Mouse (Mus musculus) forebrain, embryonic 15.5 days (tissue): ENCODE data around the gene Col25a1. TPM values are rescaled to one million over a fixed set of nuclear protein-coding genes. Genes with fewer than 3 reads are reported as not detected.

ENCODE experiments used
- ATAC-seq: fragments of 200-750 bp; cut with Nextera tagmentation; replicated peaks from 2 replicates; pipeline ENCODE4 v1.8.0; 2017; ENCODE audit warnings: mild to moderate bottlenecking, moderate TSS enrichment, moderate library complexity
- H3K27ac ChIP-seq: fragments of 300-500 bp; sonication (generic); replicated peaks from 2 replicates; pipeline ENCODE4 v1.5.1; 2015; ENCODE audit warnings: mild to moderate bottlenecking, inconsistent platforms
- H3K27me3 ChIP-seq: fragments of 300-500 bp; sonication (generic); 2 replicates; pipeline ENCODE4 v1.6.1; 2015; ENCODE audit warnings: inconsistent platforms
- H3K36me3 ChIP-seq: fragments of 300-500 bp; sonication (generic); 2 replicates; pipeline ENCODE4 v1.6.1; 2015; ENCODE audit warnings: mild to moderate bottlenecking, inconsistent platforms
- H3K4me1 ChIP-seq: fragments of 300-500 bp; sonication (generic); 2 replicates; pipeline ENCODE4 v1.6.1; 2015; ENCODE audit warnings: inconsistent platforms
- H3K4me2 ChIP-seq: fragments of 300-500 bp; sonication (generic); replicated peaks from 2 replicates; pipeline ENCODE4 v1.6.1; 2015; ENCODE audit warnings: mild to moderate bottlenecking, inconsistent platforms
- H3K4me3 ChIP-seq: fragments of 300-500 bp; sonication (generic); 2 replicates; pipeline ENCODE4 v1.5.1; 2015; ENCODE audit warnings: mild to moderate bottlenecking, inconsistent platforms
- H3K9ac ChIP-seq: fragments of 300-500 bp; sonication (generic); replicated peaks from 2 replicates; pipeline ENCODE4 v1.6.1; 2015; ENCODE audit warnings: mild to moderate bottlenecking, inconsistent platforms
- H3K9me3 ChIP-seq: fragments of 300-500 bp; sonication (generic); 2 replicates; pipeline ENCODE4 v1.6.1; 2016; ENCODE audit warnings: inconsistent platforms
- WGBS: fragments of 180-500 bp; shearing (Covaris S2); methylation state at CpG from one replicate; pipeline ENCODE4 v1.1.7; 2015; ENCODE audit warnings: mixed read lengths; 5-methylcytosine and 5-hydroxymethylcytosine counted together
- polyA plus RNA-seq: library from polyadenylated mRNA; unstranded; fragments of >200 nt; fragmentation: Nextera tagmentation; extraction: Ambion mirVana; gene quantifications from 2 replicates; pipeline ENCODE4 v1.2.1, GENCODE M21; 2015

Col25a1 gene
- polyA plus RNA-seq, 1 experiment from 2014 or later = 3.8 TPM

GRCm38 (mm10) chr3:130579501-130579900, 448.2 kb downstream of the Col25a1 start:
- H3K36me3 ChIP-seq = no peaks in the 10 kb centered on the region
- H3K27ac ChIP-seq = no peak overlapping the region
- ATAC-seq = no peak
- no peaks in the 10 kb centered on the region for H3K9me3 ChIP-seq
- 72% methylated on average over 17 of the region's 17 CpGs for WGBS
- no peaks in the 10 kb centered on the region for H3K27me3 ChIP-seq
- no peaks in the 10 kb centered on the region for H3K4me1 ChIP-seq
- no peak overlapping the region for H3K4me3 ChIP-seq
- H3K9ac ChIP-seq = no peak overlapping the region
- no peak overlapping the region for H3K4me2 ChIP-seq

- H3K9me3 ChIP-seq = no peaks in the 10 kb centered on the region
- no peak overlapping the region for H3K4me3 ChIP-seq
- no peaks in the 10 kb centered on the region for H3K36me3 ChIP-seq
- H3K4me2 ChIP-seq = no peak overlapping the region
- H3K27me3 ChIP-seq = no peaks in the 10 kb centered on the region
- H3K27ac ChIP-seq = no peak overlapping the region
- 78% methylated on average over 2 of the region's 2 CpGs for WGBS
- ATAC-seq = no peak
- no peak overlapping the region for H3K9ac ChIP-seq
- no peaks in the 10 kb centered on the region for H3K4me1 ChIP-seq
Measured at GRCm38 (mm10) chr3:130581577-130581976, 450.3 kb downstream of the Col25a1 start.

GRCm38 (mm10) chr3:130582903-130583664, 451.8 kb downstream of the Col25a1 start:
- no peak overlapping the region for H3K4me3 ChIP-seq
- no peaks in the 10 kb centered on the region for H3K4me1 ChIP-seq
- H3K9me3 ChIP-seq = no peaks in the 10 kb centered on the region
- no peaks in the 10 kb centered on the region for H3K36me3 ChIP-seq
- ATAC-seq = no peak
- no peak overlapping the region for H3K9ac ChIP-seq
- no peaks in the 10 kb centered on the region for H3K27me3 ChIP-seq
- H3K4me2 ChIP-seq = no peak overlapping the region
- H3K27ac ChIP-seq = no peak overlapping the region
- 79% methylated on average over 13 of the region's 13 CpGs for WGBS

GRCm38 (mm10) chr3:130584007-130584406, 452.7 kb downstream of the Col25a1 start:
- Histone ChIP-seq H3K36me3 (no peaks in the 10 kb centered on the region), H3K9ac (no peak overlapping the region), H3K27ac (no peak overlapping the region), H3K4me2 (no peak overlapping the region), H3K27me3 (no peaks in the 10 kb centered on the region), H3K4me1 (no peaks in the 10 kb centered on the region), H3K4me3 (no peak overlapping the region), H3K9me3 (no peaks in the 10 kb centered on the region)
- no peak for ATAC-seq
- WGBS = 68% methylated on average over 7 of the region's 7 CpGs

- no peaks in the 10 kb centered on the region for H3K36me3 ChIP-seq
- 92% methylated on average over 8 of the region's 8 CpGs for WGBS
- no peak overlapping the region for H3K4me2 ChIP-seq
- H3K9ac ChIP-seq = no peak overlapping the region
- H3K4me1 ChIP-seq = no peaks in the 10 kb centered on the region
- no peaks in the 10 kb centered on the region for H3K27me3 ChIP-seq
- no peak overlapping the region for H3K4me3 ChIP-seq
- no peak for ATAC-seq
- H3K27ac ChIP-seq = no peak overlapping the region
- H3K9me3 ChIP-seq = no peaks in the 10 kb centered on the region
Measured at GRCm38 (mm10) chr3:130595050-130595449, 463.7 kb downstream of the Col25a1 start.

- Histone ChIP-seq H3K4me3 (no peak overlapping the region), H3K27me3 (no peaks in the 10 kb centered on the region), H3K4me2 (no peak overlapping the region), H3K36me3 (no peaks in the 10 kb centered on the region), H3K4me1 (no peaks in the 10 kb centered on the region), H3K9me3 (no peaks in the 10 kb centered on the region), H3K9ac (no peak overlapping the region), H3K27ac (no peak overlapping the region)
- ATAC-seq = no peak
- 77% methylated on average over 10 of the region's 10 CpGs for WGBS
Measured at GRCm38 (mm10) chr3:130601491-130601890, 470.2 kb downstream of the Col25a1 start.

- Histone ChIP-seq H3K4me1 (no peaks in the 10 kb centered on the region), H3K4me2 (no peak overlapping the region), H3K9me3 (no peaks in the 10 kb centered on the region), H3K27me3 (no peaks in the 10 kb centered on the region), H3K36me3 (no peaks in the 10 kb centered on the region), H3K4me3 (no peak overlapping the region), H3K9ac (no peak overlapping the region), H3K27ac (no peak overlapping the region)
- WGBS = 83% methylated on average over 2 of the region's 2 CpGs
- ATAC-seq = no peak
Measured at GRCm38 (mm10) chr3:130607924-130608323, 476.6 kb downstream of the Col25a1 start.

DNA sequence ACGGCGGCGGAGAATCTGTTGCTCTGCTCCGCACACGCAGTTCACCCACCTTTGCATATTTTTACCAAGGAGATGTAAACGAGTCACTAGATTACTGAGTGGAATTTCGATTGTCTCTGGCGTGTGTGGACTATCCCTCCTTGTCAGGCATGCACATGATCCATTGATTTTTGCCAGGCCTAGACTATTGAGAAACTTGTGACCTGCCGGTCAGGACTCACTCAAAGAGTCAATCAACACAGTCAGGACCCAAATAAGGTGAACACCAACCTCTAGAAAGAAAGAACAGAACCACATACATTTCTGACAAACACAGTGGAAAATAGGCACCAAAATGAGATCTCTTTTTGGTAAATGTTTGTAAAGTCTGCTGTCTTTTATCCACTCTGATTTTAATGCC, 483.1 kb downstream of the Col25a1 start:
- 86% methylated on average over 9 of the region's 9 CpGs for WGBS
- no peak overlapping the region for H3K9ac ChIP-seq
- H3K4me2 ChIP-seq = no peak overlapping the region
- no peak overlapping the region for H3K27ac ChIP-seq
- no peaks in the 10 kb centered on the region for H3K36me3 ChIP-seq
- no peak for ATAC-seq
- no peaks in the 10 kb centered on the region for H3K27me3 ChIP-seq
- H3K4me3 ChIP-seq = no peak overlapping the region
- H3K4me1 ChIP-seq = peaks cover 6% of the 10 kb centered on the region; the same call in 1 of the 2 replicates
- H3K9me3 ChIP-seq = no peaks in the 10 kb centered on the region

DNA sequence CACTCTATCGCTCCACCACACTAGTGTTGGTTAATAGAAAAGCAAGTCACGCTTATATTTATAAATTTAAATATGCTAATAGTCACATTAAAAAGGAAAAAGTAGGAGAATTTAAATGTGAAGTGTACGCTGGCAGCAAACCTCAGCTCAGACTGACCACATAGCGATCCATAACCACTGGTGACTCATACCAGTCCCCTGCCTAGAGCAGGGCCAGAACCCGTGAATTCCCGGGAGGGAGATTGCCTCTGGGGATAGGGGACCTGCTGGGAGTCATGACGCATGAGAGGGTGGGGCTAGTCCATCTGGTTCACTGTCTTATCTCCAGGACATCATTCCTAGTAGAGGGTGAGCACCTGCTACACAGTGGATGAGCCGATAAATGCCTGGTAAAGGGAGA, 484.3 kb downstream of the Col25a1 start:
- 68% methylated on average over 8 of the region's 8 CpGs for WGBS
- ATAC-seq = no peak
- no peaks in the 10 kb centered on the region for H3K27me3 ChIP-seq
- peaks cover 7% of the 10 kb centered on the region; the same call in 1 of the 2 replicates for H3K4me1 ChIP-seq
- no peaks in the 10 kb centered on the region for H3K36me3 ChIP-seq
- H3K9me3 ChIP-seq = no peaks in the 10 kb centered on the region
- H3K9ac ChIP-seq = no peak overlapping the region
- H3K27ac ChIP-seq = no peak overlapping the region
- H3K4me3 ChIP-seq = no peak overlapping the region
- H3K4me2 ChIP-seq = no peak overlapping the region

GRCm38 (mm10) chr3:130617439-130617898, 486.2 kb downstream of the Col25a1 start, which contains the start of gene Etnppl:
Etnppl (plus strand) TSS chr3:130617448.
- ATAC-seq = 0 out of 2 replicates have a peak, but pooled peaks have one; percentile 55
- 5% methylated on average over 10 of the region's 10 CpGs for WGBS
- H3K9ac ChIP-seq = no peak within 1 kb of the TSS

GRCm38 (mm10) chr3:130620517-130621146, 489.3 kb downstream of the Col25a1 start:
- no peak overlapping the region for H3K27ac ChIP-seq
- no peaks in the 10 kb centered on the region for H3K27me3 ChIP-seq
- peaks cover 8% of the 10 kb centered on the region; the same call in 1 of the 2 replicates for H3K4me1 ChIP-seq
- no peak overlapping the region for H3K9ac ChIP-seq
- H3K9me3 ChIP-seq = no peaks in the 10 kb centered on the region
- no peaks in the 10 kb centered on the region for H3K36me3 ChIP-seq
- H3K4me3 ChIP-seq = no peak overlapping the region
- WGBS = 54% methylated on average over 12 of the region's 12 CpGs
- 0 out of 2 replicates have a peak overlapping the region, but pooled peaks have one; percentile 7 for H3K4me2 ChIP-seq
- no peak for ATAC-seq

More at GRCm38 (mm10) chr3:130617439-130617898, 486.2 kb downstream of the Col25a1 start, which contains the start of gene Etnppl:
- H3K4me3 ChIP-seq = no peak within 1 kb of the TSS
- no peak within 1 kb of the TSS for H3K27ac ChIP-seq
- no peaks in the 10 kb centered on the region for H3K9me3 ChIP-seq
- peak within 1 kb of the TSS; percentile 28 for H3K4me2 ChIP-seq
- no peaks in the 10 kb centered on the region for H3K27me3 ChIP-seq
- H3K36me3 ChIP-seq = no peaks in the 10 kb centered on the region
- peaks cover 8% of the 10 kb centered on the region; the same call in 1 of the 2 replicates for H3K4me1 ChIP-seq

GRCm38 (mm10) chr3:130628358-130628757, 497.1 kb downstream of the Col25a1 start:
- Histone ChIP-seq H3K27me3 (no peaks in the 10 kb centered on the region), H3K9ac (no peak overlapping the region), H3K4me2 (no peak overlapping the region), H3K4me1 (no peaks in the 10 kb centered on the region), H3K9me3 (no peaks in the 10 kb centered on the region), H3K36me3 (no peaks in the 10 kb centered on the region), H3K4me3 (no peak overlapping the region), H3K27ac (no peak overlapping the region)
- WGBS = 91% methylated on average over 5 of the region's 5 CpGs
- no peak for ATAC-seq
